1 mouse cellular context compared by ENCODE assay signal in the genomic region with DNA sequence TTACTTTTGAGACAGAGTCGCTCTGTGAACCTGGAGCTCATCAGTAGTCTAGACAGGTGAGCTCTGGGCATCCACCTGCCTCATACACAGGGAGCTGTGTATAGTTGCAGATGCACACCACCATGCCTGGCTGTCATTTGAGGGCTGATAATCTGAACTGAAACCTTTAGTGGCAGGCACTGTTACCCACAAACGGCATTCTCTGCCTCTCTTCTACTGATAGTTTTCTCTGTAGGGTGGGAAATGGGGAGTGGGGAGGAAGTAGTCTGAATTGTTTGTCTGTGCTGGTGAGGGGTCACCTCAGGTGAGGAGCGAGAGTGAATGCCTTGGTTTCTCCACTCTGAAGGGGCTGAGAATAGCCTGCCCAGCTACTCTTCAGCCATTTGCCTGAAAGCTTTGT.
TF ChIP-seq lines count a peak whose summit lies in the region.

No protein-coding gene starts in this region.

TF ChIP-seq in MEL, 35 proteins besides CTCF, POLR2A, EP300 and RAD21 (continued from another document):
- TF ChIP-seq MEF2A (IDR thresholded peaks at IDR 0.05; ENCODE audit: extremely low read depth, insufficient replicate concordance, low read depth, low read length, poor library complexity, severe bottlenecking) = no peak
- no peak for TF ChIP-seq USF1 (IDR thresholded peaks at IDR 0.05; ENCODE audit: low read depth, low read length)
- TF ChIP-seq POLR2AphosphoS2 (IDR thresholded peaks at IDR 0.05; ENCODE audit: low read length) = no peak
- TF ChIP-seq HCFC1 (IDR thresholded peaks at IDR 0.05; ENCODE audit: low read depth, low read length) = no peak
- no peak for TF ChIP-seq MAZ (IDR thresholded peaks at IDR 0.05; ENCODE audit: low read depth, low read length)
- TF ChIP-seq RCOR1 (IDR thresholded peaks at IDR 0.05; ENCODE audit: low read depth, low read length) = no peak; the same call in 1 of the 2 replicates
- TF ChIP-seq SMC3 (IDR thresholded peaks at IDR 0.05; ENCODE audit: low read depth, low read length) = no peak
- no peak for TF ChIP-seq ZC3H11A (IDR thresholded peaks at IDR 0.05; ENCODE audit: low read depth, low read length)
- TF ChIP-seq ELF1 (IDR thresholded peaks at IDR 0.05; ENCODE audit: low read depth, low read length) = no peak
- TF ChIP-seq ZNF384 (IDR thresholded peaks at IDR 0.05; ENCODE audit: low read depth, low read length) = no peak
